Mouse (Mus musculus): ENCODE measurements around the gene Kdf1.

Kdf1 gene

GRCm38 (mm10) chr4:133518601-133519368, at the start of gene Kdf1:
Gene Kdf1 (plus strand): TSS chr4:133518963.
- DNase-seq (ENCODE audit: low spot score in 2 of 2), result no peak

GRCm38 (mm10) chr4:133469122-133469521, 49.6 kb upstream of the Kdf1 start:
- no peak for DNase-seq (ENCODE audit: low spot score in 2 of 2)

- no peak for DNase-seq (ENCODE audit: low spot score in 2 of 2)
Measured at GRCm38 (mm10) chr4:133471135-133471821, 47.5 kb upstream of the Kdf1 start.

- DNase-seq (ENCODE audit: low spot score in 2 of 2), result no peak
Measured at GRCm38 (mm10) chr4:133473833-133474232, 44.9 kb upstream of the Kdf1 start.

GRCm38 (mm10) chr4:133479458-133480184, 39.1 kb upstream of the Kdf1 start, which contains the start of gene Tent5b:
Gene Tent5b (plus strand): TSS chr4:133480132.
- peak; percentile 94 to 98 for DNase-seq (ENCODE audit: low spot score in 2 of 2)

GRCm38 (mm10) chr4:133480185-133480537, 38.6 kb upstream of the Kdf1 start:
- DNase-seq (ENCODE audit: low spot score in 2 of 2), result no peak

GRCm38 (mm10) chr4:133480754-133481153, 38.0 kb upstream of the Kdf1 start:
- no peak for DNase-seq (ENCODE audit: low spot score in 2 of 2)

- DNase-seq (ENCODE audit: low spot score in 2 of 2), result no peak
Measured at GRCm38 (mm10) chr4:133481488-133481887, 37.3 kb upstream of the Kdf1 start.

- DNase-seq (ENCODE audit: low spot score in 2 of 2), result no peak
Measured at GRCm38 (mm10) chr4:133482479-133482878, 36.3 kb upstream of the Kdf1 start.

GRCm38 (mm10) chr4:133484266-133485025, 34.3 kb upstream of the Kdf1 start:
- DNase-seq (ENCODE audit: low spot score in 2 of 2), result no peak

GRCm38 (mm10) chr4:133485691-133486425, 32.9 kb upstream of the Kdf1 start:
- no peak for DNase-seq (ENCODE audit: low spot score in 2 of 2)

GRCm38 (mm10) chr4:133486673-133487357, 31.9 kb upstream of the Kdf1 start:
- no peak for DNase-seq (ENCODE audit: low spot score in 2 of 2)

- no peak for DNase-seq (ENCODE audit: low spot score in 2 of 2)
Measured at GRCm38 (mm10) chr4:133488619-133489392, 30.0 kb upstream of the Kdf1 start.

- no peak for DNase-seq (ENCODE audit: low spot score in 2 of 2)
Measured at GRCm38 (mm10) chr4:133489489-133490245, 29.1 kb upstream of the Kdf1 start.

- no peak for DNase-seq (ENCODE audit: low spot score in 2 of 2)
Measured at GRCm38 (mm10) chr4:133491800-133492199, 27.0 kb upstream of the Kdf1 start.

- no peak for DNase-seq (ENCODE audit: low spot score in 2 of 2)
Measured at GRCm38 (mm10) chr4:133493895-133494294, 24.9 kb upstream of the Kdf1 start.

GRCm38 (mm10) chr4:133494432-133494831, 24.3 kb upstream of the Kdf1 start:
- DNase-seq (ENCODE audit: low spot score in 2 of 2), result peak in 1 of 2 experiments; percentile 79

- no peak for DNase-seq (ENCODE audit: low spot score in 2 of 2)
Measured at GRCm38 (mm10) chr4:133494867-133495266, 23.9 kb upstream of the Kdf1 start.

- no peak for DNase-seq (ENCODE audit: low spot score in 2 of 2)
Measured at GRCm38 (mm10) chr4:133495711-133496110, 23.1 kb upstream of the Kdf1 start.
